Mouse (Mus musculus) limb, embryonic 14.5 days (tissue): ENCODE measurements around the gene Irs1. TPM values are rescaled to one million over a fixed set of nuclear protein-coding genes. Genes with fewer than 3 reads are reported as not detected.

Experiments
- ATAC-seq: fragments of 200-750 bp; cut with Nextera tagmentation; 2 replicates; pipeline ENCODE4 v1.8.0; 2017; ENCODE audit warnings: low read depth, moderate number of reproducible peaks, moderate TSS enrichment; ENCODE audit not compliant: low FRiP score
- DNase-seq: peaks from one replicate; pipeline ENCODE4 v3.0.0-alpha.2; 2015; ENCODE audit warnings: low spot score
- H3K27ac ChIP-seq: fragments of 300-500 bp; sonication (generic); replicated peaks from 2 replicates; pipeline ENCODE4 v1.5.1; 2014; ENCODE audit warnings: low read depth, mild to moderate bottlenecking, low read length, moderate library complexity, mixed read lengths
- H3K27me3 ChIP-seq: fragments of 300-500 bp; sonication (generic); 2 replicates; pipeline ENCODE4 v1.6.1; 2014; ENCODE audit warnings: low read length, mixed read lengths; ENCODE audit not compliant: control insufficient read depth, insufficient read depth
- H3K36me3 ChIP-seq: fragments of 300-500 bp; sonication (generic); 2 replicates; pipeline ENCODE4 v1.6.1; 2014; ENCODE audit warnings: mild to moderate bottlenecking, low read length, moderate library complexity, mixed read lengths; ENCODE audit not compliant: control insufficient read depth, insufficient read depth
- H3K4me1 ChIP-seq: fragments of 300-500 bp; sonication (generic); 2 replicates; pipeline ENCODE4 v1.6.1; 2014; ENCODE audit warnings: antibody characterized with exemption, low read length, mixed read lengths; ENCODE audit not compliant: control insufficient read depth, insufficient read depth
- H3K4me2 ChIP-seq: fragments of 300-500 bp; sonication (generic); replicated peaks from 2 replicates; pipeline ENCODE4 v1.6.1; 2014; ENCODE audit warnings: low read depth, mild to moderate bottlenecking, low read length, moderate library complexity; ENCODE audit not compliant: severe bottlenecking
- H3K4me3 ChIP-seq: fragments of 300-500 bp; sonication (generic); replicated peaks from 2 replicates; pipeline ENCODE4 v1.5.1; 2014; ENCODE audit warnings: low read length
- H3K9ac ChIP-seq: fragments of 300-500 bp; sonication (generic); 2 replicates; pipeline ENCODE4 v1.6.1; 2014; ENCODE audit warnings: mild to moderate bottlenecking, low read depth, low read length, moderate library complexity; ENCODE audit not compliant: severe bottlenecking
- H3K9me3 ChIP-seq: fragments of 300-500 bp; sonication (generic); 2 replicates; pipeline ENCODE4 v1.6.1; 2016; ENCODE audit warnings: low read length; ENCODE audit not compliant: control insufficient read depth
- POLR2A ChIP-seq: fragments of 200-500 bp; IDR thresholded peaks from 2 replicates; pipeline ENCODE4 v1.8.0; 2012; ENCODE audit warnings: inconsistent platforms, mild to moderate bottlenecking, moderate library complexity, borderline replicate concordance; ENCODE audit not compliant: insufficient read depth, insufficient read length; ENCODE audit errors: extremely low read depth
- WGBS: fragments of 180-500 bp; shearing (Covaris S2); extraction: QIAGEN DNeasy Blood & Tissue Kit; methylation state at CpG from one replicate; pipeline ENCODE4 v1.1.7; 2014; 5-methylcytosine and 5-hydroxymethylcytosine counted together
- polyA plus RNA-seq, 2 experiments: library from polyadenylated mRNA; depleted of rRNA in 1 of 2; stranded (reverse) in 1 of 2; unstranded in 1 of 2; fragments of >200 nt; fragmentation: Nextera tagmentation in 1 of 2; extraction: Ambion mirVana in 1 of 2; gene quantifications; 2 replicates each; pipeline versions ENCODE4 v1.2.1 to v1.2.3; 2012 to 2014

Irs1 gene
- polyA plus RNA-seq, 2 experiments, result 11.8 to 19.7 TPM

- Histone ChIP-seq H3K4me2 (peak overlapping the region; percentile 88), H3K9ac (peak overlapping the region; percentile 51), H3K9me3 (no peaks in the 10 kb centered on the region), H3K27me3 (no peaks in the 10 kb centered on the region), H3K27ac (peak overlapping the region; percentile 21; the same call in 1 of the 2 replicates), H3K4me1 (peaks cover 46% of the 10 kb centered on the region), H3K4me3 (peak overlapping the region; percentile 56), H3K36me3 (peaks cover 28% of the 10 kb centered on the region)
- TF ChIP-seq POLR2A, result no peak
- peak; percentile 5 for DNase-seq
- ATAC-seq, result no peak
- WGBS, result 10% methylated on average over 5 of the region's 5 CpGs
These were observed 5.6 kb downstream of the Irs1 start for GRCm38 (mm10) chr1:82285461-82286189.

- no peak for ATAC-seq
- H3K9ac ChIP-seq, result peak overlapping the region; percentile 72; the same call in 1 of the 2 replicates
- DNase-seq, result no peak
- H3K4me2 ChIP-seq, result peak overlapping the region; percentile 88
- peak overlapping the region; percentile 56 for H3K4me3 ChIP-seq
- H3K27me3 ChIP-seq, result no peaks in the 10 kb centered on the region
- no peaks in the 10 kb centered on the region for H3K9me3 ChIP-seq
- peak overlapping the region; percentile 86 for H3K27ac ChIP-seq
- 20% methylated on average over 4 of the region's 4 CpGs for WGBS
- peaks cover 28% of the 10 kb centered on the region for H3K36me3 ChIP-seq
- peaks cover 43% of the 10 kb centered on the region for H3K4me1 ChIP-seq
- TF ChIP-seq POLR2A, result no peak
These were observed 6.8 kb downstream of the Irs1 start for GRCm38 (mm10) chr1:82284403-82284802.

- peaks cover 28% of the 10 kb centered on the region for H3K36me3 ChIP-seq
- DNase-seq (peak; percentile 33), ATAC-seq (no peak)
- WGBS, result 5% methylated on average over 1 of the region's 1 CpGs
- H3K27me3 ChIP-seq, result no peaks in the 10 kb centered on the region
- H3K9me3 ChIP-seq, result no peaks in the 10 kb centered on the region
- TF ChIP-seq POLR2A, result no peak
- H3K4me2 ChIP-seq, result peak overlapping the region; percentile 88
- peak overlapping the region; percentile 72 for H3K9ac ChIP-seq
- peak overlapping the region; percentile 86 for H3K27ac ChIP-seq
- H3K4me1 ChIP-seq, result peaks cover 38% of the 10 kb centered on the region
- peak overlapping the region; percentile 56 for H3K4me3 ChIP-seq
These were observed 7.3 kb downstream of the Irs1 start for GRCm38 (mm10) chr1:82283901-82284301.

- H3K27ac ChIP-seq, result peak overlapping the region; percentile 86
- H3K4me1 ChIP-seq, result peaks cover 30% of the 10 kb centered on the region
These were observed 8.1 kb downstream of the Irs1 start for GRCm38 (mm10) chr1:82282992-82283611.

GRCm38 (mm10) chr1:82281823-82282222, 9.4 kb downstream of the Irs1 start:
- no peak overlapping the region for H3K4me2 ChIP-seq
- peaks cover 18% of the 10 kb centered on the region for H3K4me1 ChIP-seq
- H3K36me3 ChIP-seq, result peaks cover 21% of the 10 kb centered on the region
- no peaks in the 10 kb centered on the region for H3K27me3 ChIP-seq
- ATAC-seq (no peak), DNase-seq (no peak)
- no peak for TF ChIP-seq POLR2A
- no peak overlapping the region for H3K27ac ChIP-seq
- WGBS, result 69% methylated on average over 6 of the region's 6 CpGs
- no peak overlapping the region for H3K4me3 ChIP-seq
- H3K9me3 ChIP-seq, result no peaks in the 10 kb centered on the region
- no peak overlapping the region for H3K9ac ChIP-seq

More at GRCm38 (mm10) chr1:82282992-82283611, 8.1 kb downstream of the Irs1 start:
- DNase-seq (peak; percentile 94), ATAC-seq (peak; percentile 94)
- Histone ChIP-seq H3K4me3 (peak overlapping the region; percentile 56), H3K9ac (peak overlapping the region; percentile 72), H3K4me2 (peak overlapping the region; percentile 88), H3K36me3 (peaks cover 20% of the 10 kb centered on the region), H3K9me3 (no peaks in the 10 kb centered on the region), H3K27me3 (no peaks in the 10 kb centered on the region)
- TF ChIP-seq POLR2A, result peak; percentile 62; the same call in 1 of the 2 replicates
- under 1% methylated on average over 31 of the region's 35 CpGs for WGBS
